ENCODE assay signal across 8 mouse cellular contexts in genomic region chr14:56886594-56887513, GRCm38 (mm10). TPM values are rescaled to one million over a fixed set of nuclear protein-coding genes. Genes with fewer than 3 reads are reported as not detected.
DNase-seq lines count a peak whose midpoint lies in the region; ATAC-seq and TF ChIP-seq lines count a peak whose summit lies in the region.
"Not testable (repeated sequence)": the region's sequence is repeated elsewhere in the genome, so short reads cannot be mapped to it uniquely, and the experiment has no call there.

Gene Zmym2, plus strand, starts transcription at chr14:56886653.

- under 1% methylated on average over 42 of the region's 87 CpGs for WGBS in embryonic facial prominence, embryonic 10.5 days
- WGBS in intestine, postnatal 0 days: under 1% methylated on average over 35 of the region's 87 CpGs
- under 1% methylated on average over 44 of the region's 87 CpGs for WGBS in midbrain, embryonic 11.5 days

- H3K4me1 ChIP-seq in embryonic facial prominence, embryonic 10.5 days: peaks cover 13% of the 10 kb centered on the region
- not testable (repeated sequence) for H3K4me1 ChIP-seq in intestine, postnatal 0 days (replicated peaks; ENCODE audit: control insufficient read depth, insufficient read depth, low read length)
- peaks cover 11% of the 10 kb centered on the region for H3K4me1 ChIP-seq in midbrain, embryonic 11.5 days (ENCODE audit: control insufficient read depth, insufficient read depth, low read length)

- peak; percentile 75 for ATAC-seq in intestine, postnatal 0 days
- ATAC-seq in midbrain, embryonic 11.5 days (ENCODE audit: low FRiP score): peak; percentile 22

- peak within 1 kb of the TSS; percentile 94 for H3K9ac ChIP-seq in intestine, postnatal 0 days (ENCODE audit: low read depth, low read length)
- H3K9ac ChIP-seq in midbrain, embryonic 11.5 days (ENCODE audit: low read length): peak within 1 kb of the TSS; percentile 97

- peak within 1 kb of the TSS; percentile 99 for H3K27ac ChIP-seq in embryonic facial prominence, embryonic 10.5 days (replicated peaks)
- peak within 1 kb of the TSS; percentile 99 for H3K27ac ChIP-seq in intestine, postnatal 0 days (ENCODE audit: low read depth, low read length)
- peak within 1 kb of the TSS; percentile 97 for H3K27ac ChIP-seq in midbrain, embryonic 11.5 days (ENCODE audit: low read depth, low read length)

- peaks cover 37% of the 10 kb centered on the region for H3K36me3 ChIP-seq in embryonic facial prominence, embryonic 10.5 days (replicated peaks)
- H3K36me3 ChIP-seq in intestine, postnatal 0 days (ENCODE audit: control insufficient read depth, insufficient read depth); midbrain, embryonic 11.5 days (ENCODE audit: control insufficient read depth, insufficient read depth, low read length): not testable (repeated sequence)

- peak; percentile 73 for TF ChIP-seq CTCF in intestine, postnatal 0 days (IDR thresholded peaks at IDR 0.05; ENCODE audit: low read depth)

- peak; percentile 85 for DNase-seq in adrenal gland, postnatal 14 days
- peak; percentile 84 for DNase-seq in embryonic facial prominence, embryonic 10.5 days (ENCODE audit: low spot score)
- DNase-seq in gonadal fat pad, adult 2 months (ENCODE audit: low read depth): not testable (repeated sequence)
- DNase-seq in left cerebral cortex, postnatal 4 days: peak; percentile 73
- DNase-seq in midbrain, embryonic 11.5 days (ENCODE audit: low spot score, missing footprints): peak; percentile 98
- peak; percentile 73 for DNase-seq in right cerebral cortex, postnatal 4 days
- peak; percentile 81 for DNase-seq in yolk sac, embryonic 10.5 days (ENCODE audit: low spot score)

- intact Hi-C loops in left cerebral cortex, postnatal 4 days (cut with DNase I): not testable (repeated sequence)

- H3K4me3 ChIP-seq in embryonic facial prominence, embryonic 10.5 days: peak within 1 kb of the TSS; percentile 84
- H3K4me3 ChIP-seq in intestine, postnatal 0 days (ENCODE audit: low read depth, low read length): peak within 1 kb of the TSS; percentile 86
- peak within 1 kb of the TSS; percentile 86 for H3K4me3 ChIP-seq in midbrain, embryonic 11.5 days (ENCODE audit: low read depth, low read length)

- H3K4me2 ChIP-seq in intestine, postnatal 0 days (replicated peaks; ENCODE audit: low read depth): peak within 1 kb of the TSS; percentile 79
- H3K4me2 ChIP-seq in midbrain, embryonic 11.5 days: peak within 1 kb of the TSS; percentile 57

- H3K27me3 ChIP-seq in embryonic facial prominence, embryonic 10.5 days (replicated peaks; ENCODE audit: low read depth, poor library complexity, severe bottlenecking); intestine, postnatal 0 days (replicated peaks; ENCODE audit: control insufficient read depth, insufficient read depth, low read length); midbrain, embryonic 11.5 days (ENCODE audit: control insufficient read depth, insufficient read depth, low read length): not testable (repeated sequence)

- H3K9me3 ChIP-seq in embryonic facial prominence, embryonic 10.5 days; intestine, postnatal 0 days (ENCODE audit: control insufficient read depth); midbrain, embryonic 11.5 days (ENCODE audit: control insufficient read depth, low read length): not testable (repeated sequence)

RNA-seq across cellular contexts. Expression of gene Zmym2, which starts in this region (rescaled TPM):
- total RNA-seq in adrenal gland, postnatal 14 days (2021): 53.1 and 58.6 TPM in 2 replicates
- polyA plus RNA-seq in embryonic facial prominence, embryonic 10.5 days (2016; fragmentation: Nextera tagmentation; extraction: Ambion mirVana): 67.5 and 67.7 TPM in 2 replicates
- 11.9 and 12.2 TPM in 2 replicates for polyA plus RNA-seq in gonadal fat pad, adult 2 months (2012; rRNA removed)
- polyA plus RNA-seq in intestine, postnatal 0 days (2015; fragmentation: Nextera tagmentation; extraction: Ambion mirVana): 7.8 and 10.1 TPM in 2 replicates
- total RNA-seq in left cerebral cortex, postnatal 4 days (2021): 100 to 1,000 TPM; 103 to 116 TPM
- polyA plus RNA-seq in midbrain, embryonic 11.5 days (2014; fragmentation: Nextera tagmentation; extraction: Ambion mirVana): 62.5 and 63.3 TPM in 2 replicates
